Mouse (Mus musculus) testis, adult 2 months (tissue): ENCODE measurements around the gene Thrb.

Experiments used
- CTCF ChIP-seq: fragments of 200-500 bp; IDR thresholded peaks from 2 replicates; pipeline ENCODE4 v1.5.1; 2012; ENCODE audit warnings: low read depth, mild to moderate bottlenecking, inconsistent platforms, low read length, moderate library complexity; ENCODE audit not compliant: control insufficient read depth, insufficient read depth, insufficient replicate concordance
- POLR2A ChIP-seq: fragments of 200-500 bp; IDR thresholded peaks from 2 replicates; pipeline ENCODE4 v1.6.1; 2012; ENCODE audit warnings: low read depth, mild to moderate bottlenecking, inconsistent platforms, low read length, moderate library complexity; ENCODE audit not compliant: control insufficient read depth

GRCm38 (mm10) chr14:17727878-17728277 lies 67.8 kb downstream of the Thrb start:
- no peak for TF ChIP-seq CTCF
- no peak for TF ChIP-seq POLR2A
